Mouse (Mus musculus): Measurements from ENCODE around the gene Vegfd. TPM values are rescaled to one million over a fixed set of nuclear protein-coding genes. Genes with fewer than 3 reads are reported as not detected.

Gene Vegfd
- polyA plus RNA-seq, 1 experiment from 2014 or later, result 0.43 TPM

- Histone ChIP-seq H3K9ac (ENCODE audit: low read depth, low read length) (no peak overlapping the region), H3K27ac (ENCODE audit: low read depth, low read length) (no peak overlapping the region), H3K4me2 (ENCODE audit: low read length) (no peak overlapping the region), H3K4me3 (ENCODE audit: low read length) (no peak overlapping the region), H3K27me3 (replicated peaks; ENCODE audit: control insufficient read depth, insufficient read depth, low read length) (no peaks in the 10 kb centered on the region), H3K9me3 (ENCODE audit: control insufficient read depth, low read length) (no peaks in the 10 kb centered on the region), H3K4me1 (ENCODE audit: control insufficient read depth, insufficient read depth, low read depth, low read length) (no peaks in the 10 kb centered on the region), H3K36me3 (ENCODE audit: control insufficient read depth, insufficient read depth, low read length) (no peaks in the 10 kb centered on the region)
- ATAC-seq, result no peak
- 63% methylated on average over 5 of the region's 5 CpGs for WGBS
These were observed 1.4 kb downstream of the Vegfd start for GRCm38 (mm10) chrX:164374586-164374985.

- H3K9ac ChIP-seq (ENCODE audit: low read depth, low read length), result no peak overlapping the region
- H3K4me1 ChIP-seq (ENCODE audit: control insufficient read depth, insufficient read depth, low read depth, low read length), result no peaks in the 10 kb centered on the region
- ATAC-seq, result no peak
- 83% methylated on average over 4 of the region's 4 CpGs for WGBS
- no peaks in the 10 kb centered on the region for H3K36me3 ChIP-seq (ENCODE audit: control insufficient read depth, insufficient read depth, low read length)
- no peak overlapping the region for H3K4me2 ChIP-seq (ENCODE audit: low read length)
- H3K9me3 ChIP-seq (ENCODE audit: control insufficient read depth, low read length), result no peaks in the 10 kb centered on the region
- H3K27ac ChIP-seq (ENCODE audit: low read depth, low read length), result no peak overlapping the region
- no peak overlapping the region for H3K4me3 ChIP-seq (ENCODE audit: low read length)
- H3K27me3 ChIP-seq (replicated peaks; ENCODE audit: control insufficient read depth, insufficient read depth, low read length), result no peaks in the 10 kb centered on the region
These were observed 6.5 kb downstream of the Vegfd start for GRCm38 (mm10) chrX:164379721-164380120.

GRCm38 (mm10) chrX:164381618-164382408 lies 8.6 kb downstream of the Vegfd start:
- Histone ChIP-seq H3K4me3 (ENCODE audit: low read length) (peak overlapping the region; percentile 47), H3K27me3 (replicated peaks; ENCODE audit: control insufficient read depth, insufficient read depth, low read length) (no peaks in the 10 kb centered on the region), H3K4me2 (ENCODE audit: low read length) (peak overlapping the region; percentile 80), H3K9me3 (ENCODE audit: control insufficient read depth, low read length) (no peaks in the 10 kb centered on the region), H3K4me1 (ENCODE audit: control insufficient read depth, insufficient read depth, low read depth, low read length) (no peaks in the 10 kb centered on the region), H3K9ac (ENCODE audit: low read depth, low read length) (peak overlapping the region; percentile 51), H3K27ac (ENCODE audit: low read depth, low read length) (no peak overlapping the region), H3K36me3 (ENCODE audit: control insufficient read depth, insufficient read depth, low read length) (no peaks in the 10 kb centered on the region)
- ATAC-seq, result peak; percentile 99
- WGBS, result 14% methylated on average over 33 of the region's 33 CpGs

- 83% methylated on average over 4 of the region's 4 CpGs for WGBS
- H3K9ac ChIP-seq (ENCODE audit: low read depth, low read length), result no peak overlapping the region
- no peaks in the 10 kb centered on the region for H3K36me3 ChIP-seq (ENCODE audit: control insufficient read depth, insufficient read depth, low read length)
- H3K4me3 ChIP-seq (ENCODE audit: low read length), result no peak overlapping the region
- no peaks in the 10 kb centered on the region for H3K27me3 ChIP-seq (replicated peaks; ENCODE audit: control insufficient read depth, insufficient read depth, low read length)
- no peak overlapping the region for H3K27ac ChIP-seq (ENCODE audit: low read depth, low read length)
- no peaks in the 10 kb centered on the region for H3K9me3 ChIP-seq (ENCODE audit: control insufficient read depth, low read length)
- H3K4me2 ChIP-seq (ENCODE audit: low read length), result no peak overlapping the region
- ATAC-seq, result no peak
- H3K4me1 ChIP-seq (ENCODE audit: control insufficient read depth, insufficient read depth, low read depth, low read length), result no peaks in the 10 kb centered on the region
These were observed 20.9 kb downstream of the Vegfd start for GRCm38 (mm10) chrX:164394091-164394490.

- H3K27me3 ChIP-seq (replicated peaks; ENCODE audit: control insufficient read depth, insufficient read depth, low read length), result no peaks in the 10 kb centered on the region
- H3K4me2 ChIP-seq (ENCODE audit: low read length), result no peak overlapping the region
- peak; percentile 76 for ATAC-seq
- no peaks in the 10 kb centered on the region for H3K36me3 ChIP-seq (ENCODE audit: control insufficient read depth, insufficient read depth, low read length)
- H3K4me3 ChIP-seq (ENCODE audit: low read length), result no peak overlapping the region
- 67% methylated on average over 3 of the region's 3 CpGs for WGBS
- no peak overlapping the region for H3K27ac ChIP-seq (ENCODE audit: low read depth, low read length)
- H3K9me3 ChIP-seq (ENCODE audit: control insufficient read depth, low read length), result no peaks in the 10 kb centered on the region
- no peak overlapping the region for H3K9ac ChIP-seq (ENCODE audit: low read depth, low read length)
- no peaks in the 10 kb centered on the region for H3K4me1 ChIP-seq (ENCODE audit: control insufficient read depth, insufficient read depth, low read depth, low read length)
These were observed 25.3 kb downstream of the Vegfd start for GRCm38 (mm10) chrX:164398456-164398855.

GRCm38 (mm10) chrX:164405080-164405649 lies 32.0 kb downstream of the Vegfd start:
- no peaks in the 10 kb centered on the region for H3K4me1 ChIP-seq (ENCODE audit: control insufficient read depth, insufficient read depth, low read depth, low read length)

GRCm38 (mm10) chrX:164406133-164407022 lies 33.2 kb downstream of the Vegfd start:
- 83% methylated on average over 9 of the region's 9 CpGs for WGBS
- Histone ChIP-seq H3K4me1 (ENCODE audit: control insufficient read depth, insufficient read depth, low read depth, low read length) (no peaks in the 10 kb centered on the region), H3K9ac (ENCODE audit: low read depth, low read length) (no peak overlapping the region)

More at GRCm38 (mm10) chrX:164405080-164405649, 32.0 kb downstream of the Vegfd start:
- H3K4me2 ChIP-seq (ENCODE audit: low read length), result no peak overlapping the region
- no peaks in the 10 kb centered on the region for H3K27me3 ChIP-seq (replicated peaks; ENCODE audit: control insufficient read depth, insufficient read depth, low read length)
- no peak overlapping the region for H3K27ac ChIP-seq (ENCODE audit: low read depth, low read length)
- H3K9me3 ChIP-seq (ENCODE audit: control insufficient read depth, low read length), result no peaks in the 10 kb centered on the region
- no peaks in the 10 kb centered on the region for H3K36me3 ChIP-seq (ENCODE audit: control insufficient read depth, insufficient read depth, low read length)
- H3K4me3 ChIP-seq (ENCODE audit: low read length), result no peak overlapping the region
- no peak for ATAC-seq
- H3K9ac ChIP-seq (ENCODE audit: low read depth, low read length), result no peak overlapping the region

GRCm38 (mm10) chrX:164408301-164408927 lies 35.2 kb downstream of the Vegfd start:
- Histone ChIP-seq H3K4me2 (ENCODE audit: low read length) (no peak overlapping the region), H3K9ac (ENCODE audit: low read depth, low read length) (no peak overlapping the region), H3K27me3 (replicated peaks; ENCODE audit: control insufficient read depth, insufficient read depth, low read length) (no peaks in the 10 kb centered on the region), H3K36me3 (ENCODE audit: control insufficient read depth, insufficient read depth, low read length) (no peaks in the 10 kb centered on the region), H3K4me1 (ENCODE audit: control insufficient read depth, insufficient read depth, low read depth, low read length) (no peaks in the 10 kb centered on the region), H3K4me3 (ENCODE audit: low read length) (no peak overlapping the region), H3K9me3 (ENCODE audit: control insufficient read depth, low read length) (no peaks in the 10 kb centered on the region), H3K27ac (ENCODE audit: low read depth, low read length) (no peak overlapping the region)
- no peak for ATAC-seq
- WGBS, result 79% methylated on average over 3 of the region's 3 CpGs

More at GRCm38 (mm10) chrX:164406133-164407022, 33.2 kb downstream of the Vegfd start:
- no peaks in the 10 kb centered on the region for H3K9me3 ChIP-seq (ENCODE audit: control insufficient read depth, low read length)
- no peaks in the 10 kb centered on the region for H3K27me3 ChIP-seq (replicated peaks; ENCODE audit: control insufficient read depth, insufficient read depth, low read length)
- H3K4me2 ChIP-seq (ENCODE audit: low read length), result no peak overlapping the region
- H3K4me3 ChIP-seq (ENCODE audit: low read length), result no peak overlapping the region
- H3K36me3 ChIP-seq (ENCODE audit: control insufficient read depth, insufficient read depth, low read length), result no peaks in the 10 kb centered on the region
- H3K27ac ChIP-seq (ENCODE audit: low read depth, low read length), result no peak overlapping the region
- no peak for ATAC-seq
